In genomic region chr11:29739752-29740151, GRCm38 (mm10) we compare ENCODE assay signal across 24 mouse cellular contexts. TPM values are rescaled to one million over a fixed set of nuclear protein-coding genes. Genes with fewer than 3 reads are reported as not detected.
DNase-seq lines count a peak whose midpoint lies in the region; ATAC-seq lines count a peak whose summit lies in the region.
"Had no signal": no experiment of that assay in that cellular context is flagged by ENCODE, and none has a peak within 500 bp of the region (broad histone marks: within the 10 kb centered on the region; RNA-seq: fewer than 3 reads in every experiment).

No protein-coding gene starts in this region.

- 98% methylated on average over 2 of the region's 2 CpGs for WGBS in forebrain, embryonic 14.5 days
- WGBS in forebrain, embryonic 11.5 days = 95% methylated on average over 2 of the region's 2 CpGs
- WGBS in hindbrain, embryonic 16.5 days = 91% methylated on average over 2 of the region's 2 CpGs
- WGBS in hindbrain, embryonic 10.5 days = 83% methylated on average over 2 of the region's 2 CpGs
- 93% methylated on average over 2 of the region's 2 CpGs for WGBS in neural tube, embryonic 14.5 days
- WGBS in neural tube, embryonic 15.5 days = 95% methylated on average over 2 of the region's 2 CpGs

- H3K27ac ChIP-seq in forebrain, embryonic 14.5 days (ENCODE audit: low read depth, low read length) = no peak overlapping the region
- no peak overlapping the region for H3K27ac ChIP-seq in forebrain, embryonic 11.5 days (ENCODE audit: low read depth, low read length)
- H3K27ac ChIP-seq in hindbrain, embryonic 16.5 days (ENCODE audit: low read depth, low read length) = no peak overlapping the region
- H3K27ac ChIP-seq in hindbrain, embryonic 10.5 days = no peak overlapping the region
- no peak overlapping the region for H3K27ac ChIP-seq in neural tube, embryonic 14.5 days (ENCODE audit: low read depth, low read length)
- no peak overlapping the region for H3K27ac ChIP-seq in neural tube, embryonic 15.5 days (replicated peaks)
- H3K27ac ChIP-seq: embryonic facial prominence, embryonic 13.5 days; heart, embryonic 10.5 days; midbrain, embryonic 12.5 days had no signal

- DNase-seq in forebrain, embryonic 14.5 days (ENCODE audit: low spot score) = no peak
- DNase-seq in forebrain, embryonic 11.5 days (ENCODE audit: low spot score) = no peak
- no peak for DNase-seq in hindbrain, embryonic 10.5 days (ENCODE audit: low spot score)
- no peak for DNase-seq in gastrocnemius, postnatal 25 days
- DNase-seq: adrenal gland, postnatal 10 days; cerebellum, adult 9-10 months; gastrocnemius, postnatal 36 days; heart, postnatal 14 days; kidney, adult 2 months; kidney, postnatal 25 days; lung, adult 2 months; lung, postnatal 36 days; right cerebral cortex, adult 18-20 months; thymus, postnatal 25 days had no signal

- no peak overlapping the region for H3K9ac ChIP-seq in forebrain, embryonic 14.5 days (ENCODE audit: low read length)
- H3K9ac ChIP-seq in forebrain, embryonic 11.5 days (ENCODE audit: low read length) = no peak overlapping the region
- H3K9ac ChIP-seq in hindbrain, embryonic 16.5 days (ENCODE audit: low read depth, low read length) = no peak overlapping the region
- H3K9ac ChIP-seq in neural tube, embryonic 14.5 days (replicated peaks; ENCODE audit: low read depth, low read length) = no peak overlapping the region
- H3K9ac ChIP-seq in neural tube, embryonic 15.5 days (replicated peaks) = no peak overlapping the region
- H3K9ac ChIP-seq: embryonic facial prominence, embryonic 13.5 days; midbrain, embryonic 12.5 days had no signal

- H3K36me3 ChIP-seq in forebrain, embryonic 14.5 days (ENCODE audit: control insufficient read depth, insufficient read depth, low read length) = peaks cover 39% of the 10 kb centered on the region
- no peaks in the 10 kb centered on the region; the same call in 1 of the 2 replicates for H3K36me3 ChIP-seq in forebrain, embryonic 11.5 days (ENCODE audit: control insufficient read depth, insufficient read depth, low read length)
- peaks cover 13% of the 10 kb centered on the region; the same call in 1 of the 2 replicates for H3K36me3 ChIP-seq in hindbrain, embryonic 16.5 days (ENCODE audit: control insufficient read depth, insufficient read depth, low read length)
- peaks cover 89% of the 10 kb centered on the region for H3K36me3 ChIP-seq in hindbrain, embryonic 10.5 days
- peaks cover 20% of the 10 kb centered on the region for H3K36me3 ChIP-seq in neural tube, embryonic 14.5 days (ENCODE audit: control insufficient read depth, insufficient read depth, low read length)
- peaks cover 26% of the 10 kb centered on the region for H3K36me3 ChIP-seq in neural tube, embryonic 15.5 days

- H3K4me1 ChIP-seq in forebrain, embryonic 14.5 days (ENCODE audit: control insufficient read depth, insufficient read depth, low read length) = no peaks in the 10 kb centered on the region
- H3K4me1 ChIP-seq in forebrain, embryonic 11.5 days (replicated peaks; ENCODE audit: control insufficient read depth, insufficient read depth, low read length) = no peaks in the 10 kb centered on the region
- H3K4me1 ChIP-seq in hindbrain, embryonic 16.5 days (ENCODE audit: control insufficient read depth, insufficient read depth, low read depth, low read length) = no peaks in the 10 kb centered on the region
- no peaks in the 10 kb centered on the region for H3K4me1 ChIP-seq in hindbrain, embryonic 10.5 days (replicated peaks)
- H3K4me1 ChIP-seq in neural tube, embryonic 14.5 days (ENCODE audit: control insufficient read depth, insufficient read depth, low read length) = no peaks in the 10 kb centered on the region
- H3K4me1 ChIP-seq in neural tube, embryonic 15.5 days = no peaks in the 10 kb centered on the region
- H3K4me1 ChIP-seq: embryonic facial prominence, embryonic 13.5 days; midbrain, embryonic 12.5 days had no signal

- no peaks in the 10 kb centered on the region for H3K27me3 ChIP-seq in forebrain, embryonic 14.5 days (replicated peaks; ENCODE audit: control insufficient read depth, insufficient read depth, low read length)
- no peaks in the 10 kb centered on the region for H3K27me3 ChIP-seq in forebrain, embryonic 11.5 days (ENCODE audit: control insufficient read depth, insufficient read depth, low read length)
- H3K27me3 ChIP-seq in hindbrain, embryonic 16.5 days (replicated peaks; ENCODE audit: control insufficient read depth, insufficient read depth, low read length) = no peaks in the 10 kb centered on the region
- H3K27me3 ChIP-seq in hindbrain, embryonic 10.5 days (ENCODE audit: insufficient read depth, poor library complexity, severe bottlenecking) = no peaks in the 10 kb centered on the region
- no peaks in the 10 kb centered on the region for H3K27me3 ChIP-seq in neural tube, embryonic 14.5 days (ENCODE audit: control insufficient read depth, insufficient read depth, low read length)
- H3K27me3 ChIP-seq in neural tube, embryonic 15.5 days (replicated peaks) = no peaks in the 10 kb centered on the region
- H3K27me3 ChIP-seq: embryonic facial prominence, embryonic 13.5 days; midbrain, embryonic 12.5 days had no signal

- no peak overlapping the region for H3K4me2 ChIP-seq in forebrain, embryonic 14.5 days (ENCODE audit: low read length)
- no peak overlapping the region for H3K4me2 ChIP-seq in forebrain, embryonic 11.5 days (ENCODE audit: low read depth, low read length, severe bottlenecking)
- H3K4me2 ChIP-seq in hindbrain, embryonic 16.5 days (ENCODE audit: low read length) = no peak overlapping the region
- H3K4me2 ChIP-seq in neural tube, embryonic 14.5 days (ENCODE audit: low read depth, low read length) = no peak overlapping the region
- H3K4me2 ChIP-seq in neural tube, embryonic 15.5 days = no peak overlapping the region
- H3K4me2 ChIP-seq: embryonic facial prominence, embryonic 13.5 days; liver, embryonic 11.5 days; midbrain, embryonic 12.5 days had no signal

- no peaks in the 10 kb centered on the region for H3K9me3 ChIP-seq in forebrain, embryonic 14.5 days (replicated peaks; ENCODE audit: control insufficient read depth, low read length)
- no peaks in the 10 kb centered on the region for H3K9me3 ChIP-seq in forebrain, embryonic 11.5 days (ENCODE audit: control insufficient read depth, low read length)
- H3K9me3 ChIP-seq in hindbrain, embryonic 16.5 days (ENCODE audit: control insufficient read depth, low read length) = no peaks in the 10 kb centered on the region
- no peaks in the 10 kb centered on the region for H3K9me3 ChIP-seq in hindbrain, embryonic 10.5 days
- no peaks in the 10 kb centered on the region for H3K9me3 ChIP-seq in neural tube, embryonic 14.5 days (ENCODE audit: control insufficient read depth, low read length)
- no peaks in the 10 kb centered on the region for H3K9me3 ChIP-seq in neural tube, embryonic 15.5 days (replicated peaks)
- H3K9me3 ChIP-seq: embryonic facial prominence, embryonic 13.5 days; G1E; heart, embryonic 10.5 days; midbrain, embryonic 12.5 days had no signal

- ATAC-seq in forebrain, embryonic 14.5 days = peak; percentile 23; the same call in 1 of the 2 replicates
- ATAC-seq in forebrain, embryonic 11.5 days (replicated peaks; ENCODE audit: low FRiP score) = no peak
- ATAC-seq in hindbrain, embryonic 16.5 days = 0 out of 2 replicates have a peak, but pooled peaks have one; percentile 41
- ATAC-seq in neural tube, embryonic 14.5 days (ENCODE audit: low read depth) = peak; percentile 30; the same call in 1 of the 2 replicates
- ATAC-seq in neural tube, embryonic 15.5 days (ENCODE audit: low FRiP score) = no peak
- ATAC-seq: activated CD4-positive, CD25-positive, alpha-beta regulatory T cell, adult 4 months; inflammation-experienced regulatory T-cells, adult 6 months had no signal

- H3K4me3 ChIP-seq in forebrain, embryonic 14.5 days (ENCODE audit: low read depth, low read length) = no peak overlapping the region
- no peak overlapping the region for H3K4me3 ChIP-seq in forebrain, embryonic 11.5 days (ENCODE audit: low read depth, low read length)
- no peak overlapping the region for H3K4me3 ChIP-seq in hindbrain, embryonic 16.5 days (ENCODE audit: low read length)
- H3K4me3 ChIP-seq in hindbrain, embryonic 10.5 days = no peak overlapping the region
- no peak overlapping the region for H3K4me3 ChIP-seq in neural tube, embryonic 14.5 days (ENCODE audit: low read depth, low read length)
- no peak overlapping the region for H3K4me3 ChIP-seq in neural tube, embryonic 15.5 days (replicated peaks)
- H3K4me3 ChIP-seq: embryonic facial prominence, embryonic 13.5 days; heart, embryonic 10.5 days; midbrain, embryonic 12.5 days had no signal

RNA-seq across cellular contexts. Expression of gene Rtn4, which starts 47.0 kb away (rescaled TPM):
- 97.5 and 133 TPM in 2 replicates for polyA plus RNA-seq in forebrain, embryonic 14.5 days (2014; fragmentation: Nextera tagmentation; extraction: Ambion mirVana)
- 70.0 and 78.7 TPM in 2 replicates for polyA plus RNA-seq in forebrain, embryonic 11.5 days (2014; fragmentation: Nextera tagmentation; extraction: Ambion mirVana)
- 130 and 139 TPM in 2 replicates for polyA plus RNA-seq in hindbrain, embryonic 16.5 days (2015; fragmentation: Nextera tagmentation; extraction: Ambion mirVana)
- 66.5 and 67.1 TPM in 2 replicates for polyA plus RNA-seq in hindbrain, embryonic 10.5 days (2016; fragmentation: Nextera tagmentation; extraction: Ambion mirVana)
- polyA plus RNA-seq in neural tube, embryonic 14.5 days (2014; fragmentation: Nextera tagmentation; extraction: Ambion mirVana) = 91.9 and 99.9 TPM in 2 replicates
- polyA plus RNA-seq in neural tube, embryonic 15.5 days (2015; fragmentation: Nextera tagmentation; extraction: Ambion mirVana) = 113 and 122 TPM in 2 replicates
- total RNA-seq in gastrocnemius, postnatal 25 days (2021) = 100 to 1,000 TPM; 715 to 734 TPM

Comparison
In these comparisons a context has a peak if more than half of its experiments do, and no peak if none do; other contexts are left out.
1. ATAC-seq: peak in forebrain, embryonic 14.5 days (single experiment), hindbrain, embryonic 16.5 days (single experiment) and neural tube, embryonic 14.5 days (single experiment); none in forebrain, embryonic 11.5 days (single experiment) and neural tube, embryonic 15.5 days (single experiment).